Mouse (Mus musculus) thymus, postnatal 25 days (tissue): ENCODE measurements around the gene Crybg3.

Experiments used
- DNase-seq: peaks from one replicate; pipeline ENCODE4 v3.0.0; 2022

Crybg3 gene

GRCm38 (mm10) chr16:59573961-59574360 lies 26.8 kb downstream of the Crybg3 start:
- no peak for DNase-seq

- no peak for DNase-seq
These were observed 28.1 kb downstream of the Crybg3 start for GRCm38 (mm10) chr16:59572685-59573084.

- DNase-seq = no peak
These were observed 30.0 kb downstream of the Crybg3 start for GRCm38 (mm10) chr16:59570807-59571206.

- no peak for DNase-seq
These were observed 30.9 kb downstream of the Crybg3 start for GRCm38 (mm10) chr16:59569837-59570236.

GRCm38 (mm10) chr16:59567721-59568381 lies 32.9 kb downstream of the Crybg3 start:
- DNase-seq = no peak

GRCm38 (mm10) chr16:59566437-59566836 lies 34.3 kb downstream of the Crybg3 start:
- no peak for DNase-seq

- DNase-seq = no peak
These were observed 35.1 kb downstream of the Crybg3 start for GRCm38 (mm10) chr16:59565631-59566030.

GRCm38 (mm10) chr16:59564025-59564424 lies 36.8 kb downstream of the Crybg3 start:
- DNase-seq = no peak

GRCm38 (mm10) chr16:59559300-59560200 lies 41.2 kb downstream of the Crybg3 start:
- DNase-seq = no peak

- no peak for DNase-seq
These were observed 41.9 kb downstream of the Crybg3 start for GRCm38 (mm10) chr16:59558916-59559299.

GRCm38 (mm10) chr16:59553490-59554161 lies 47.2 kb downstream of the Crybg3 start:
- DNase-seq = no peak

GRCm38 (mm10) chr16:59551507-59551906 lies 49.3 kb downstream of the Crybg3 start:
- DNase-seq = no peak

- DNase-seq = no peak
These were observed 51.1 kb downstream of the Crybg3 start for GRCm38 (mm10) chr16:59549631-59550030.

GRCm38 (mm10) chr16:59548582-59548947 lies 52.2 kb downstream of the Crybg3 start:
- no peak for DNase-seq

- no peak for DNase-seq
These were observed 52.7 kb downstream of the Crybg3 start for GRCm38 (mm10) chr16:59547887-59548581.

GRCm38 (mm10) chr16:59547466-59547865 lies 53.3 kb downstream of the Crybg3 start:
- no peak for DNase-seq

GRCm38 (mm10) chr16:59545360-59545759 lies 55.4 kb downstream of the Crybg3 start:
- no peak for DNase-seq

GRCm38 (mm10) chr16:59541382-59541781 lies 59.4 kb downstream of the Crybg3 start:
- no peak for DNase-seq

- no peak for DNase-seq
These were observed 59.8 kb downstream of the Crybg3 start for GRCm38 (mm10) chr16:59540944-59541343.

GRCm38 (mm10) chr16:59535673-59536072 lies 65.1 kb downstream of the Crybg3 start:
- DNase-seq = no peak

GRCm38 (mm10) chr16:59534349-59534748 lies 66.4 kb downstream of the Crybg3 start:
- DNase-seq = no peak

GRCm38 (mm10) chr16:59532561-59532960 lies 68.2 kb downstream of the Crybg3 start:
- no peak for DNase-seq

- DNase-seq = no peak
These were observed 69.5 kb downstream of the Crybg3 start for GRCm38 (mm10) chr16:59531243-59531642.
